Mouse (Mus musculus) kidney, adult 11 months (tissue): Measurements from ENCODE around the gene Ap4m1.
"Not testable (repeated sequence)": the region's sequence is repeated elsewhere in the genome, so short reads cannot be mapped to it uniquely, and the experiment has no call there.

ENCODE experiments used
- DNase-seq: peaks from one replicate; pipeline ENCODE4 v3.0.0; 2022

Gene Ap4m1

GRCm38 (mm10) chr5:138195463-138195862 is 23.7 kb downstream of the Ap4m1 start:
- no peak for DNase-seq

DNA sequence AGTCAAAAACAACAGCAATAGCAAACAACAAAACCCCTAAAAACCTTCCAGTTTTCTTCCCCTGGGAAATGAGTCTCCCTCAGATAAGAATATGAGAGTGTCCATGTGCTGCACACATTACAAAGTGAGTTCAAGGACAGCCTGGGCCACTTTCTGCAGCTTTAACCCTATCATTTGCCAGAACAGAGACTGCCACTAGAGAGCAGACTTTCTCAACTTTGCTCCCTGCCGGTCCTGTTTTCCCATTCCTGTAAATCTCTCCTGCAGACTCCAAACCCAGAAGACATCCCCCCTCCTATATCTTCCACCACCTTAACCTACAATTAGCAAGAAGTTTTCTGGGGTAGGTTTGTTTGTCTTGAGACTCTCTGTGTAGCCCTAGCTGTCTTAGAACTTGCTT is 27.8 kb downstream of the Ap4m1 start:
- DNase-seq: no peak

DNA sequence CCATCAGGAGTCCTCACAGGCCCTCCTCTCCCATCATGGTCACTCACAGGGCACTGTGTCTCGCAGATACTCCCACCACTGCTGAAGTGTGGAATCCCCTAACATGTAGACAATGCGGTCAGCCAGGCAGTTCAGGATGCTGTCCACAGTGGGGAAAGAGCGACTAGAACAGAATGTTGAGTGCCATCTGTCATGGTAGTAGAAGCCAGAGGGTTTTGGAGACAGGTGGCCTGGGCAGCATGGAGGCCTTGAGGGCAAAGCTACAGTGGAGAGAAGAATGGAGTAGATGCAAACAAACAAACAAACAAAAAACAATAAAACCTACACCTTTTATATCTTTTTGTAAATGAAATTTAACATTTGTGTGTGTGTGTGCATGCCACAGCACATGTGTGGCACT is 30.3 kb downstream of the Ap4m1 start:
- DNase-seq: no peak

DNA sequence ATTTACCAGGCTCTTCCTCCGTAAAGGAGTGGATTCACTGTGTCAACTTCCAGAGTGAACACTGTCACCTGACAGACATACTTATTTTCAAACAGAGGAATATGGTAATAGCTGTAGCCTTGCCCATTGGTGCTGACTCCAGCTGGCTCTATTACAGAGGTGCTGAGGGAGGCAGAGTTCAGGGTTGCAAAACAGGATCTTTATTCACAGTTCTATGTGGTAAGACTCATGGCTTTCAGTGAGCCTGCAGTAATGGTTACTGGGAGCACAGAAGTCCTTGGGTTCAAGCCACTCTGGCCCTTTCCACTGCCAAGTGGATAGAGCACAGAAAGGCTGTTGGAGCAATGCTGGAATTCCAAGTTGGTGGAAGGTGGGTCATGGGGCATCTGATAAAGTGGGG is 35.5 kb downstream of the Ap4m1 start:
- DNase-seq: no peak

DNA sequence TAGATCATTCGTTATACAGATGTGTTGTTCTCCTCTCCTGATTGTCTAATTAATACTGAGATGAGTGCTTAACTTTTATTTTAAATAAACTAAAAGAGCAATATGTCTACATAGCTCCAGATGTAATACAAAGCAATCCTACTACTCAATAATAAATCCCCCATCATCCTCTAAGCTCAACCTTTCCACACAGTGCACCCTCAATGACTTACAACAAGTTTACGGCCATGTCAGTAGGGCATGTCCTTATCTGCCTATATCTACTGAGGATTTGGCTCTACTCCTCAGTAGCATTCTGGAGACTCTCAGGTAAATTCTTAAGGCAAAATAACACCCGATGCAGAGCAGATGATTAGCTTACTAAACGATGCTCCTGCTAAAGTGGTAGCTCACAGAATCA is 36.1 kb downstream of the Ap4m1 start:
- DNase-seq: no peak

GRCm38 (mm10) chr5:138216632-138217031 is 44.8 kb downstream of the Ap4m1 start:
- not testable (repeated sequence) for DNase-seq

GRCm38 (mm10) chr5:138219864-138220263 is 48.1 kb downstream of the Ap4m1 start:
- DNase-seq: no peak

- peak; percentile 84 for DNase-seq
Measured at GRCm38 (mm10) chr5:138222111-138222510, 50.3 kb downstream of the Ap4m1 start.

- DNase-seq: no peak
Measured at GRCm38 (mm10) chr5:138223287-138223686, 51.5 kb downstream of the Ap4m1 start.

GRCm38 (mm10) chr5:138225700-138226099 is 53.9 kb downstream of the Ap4m1 start, which contains the start of gene Nxpe5:
Nxpe5 (plus strand) TSS chr5:138225898.
- no peak for DNase-seq

- DNase-seq: no peak
Measured at GRCm38 (mm10) chr5:138226491-138226890, 54.7 kb downstream of the Ap4m1 start.

- no peak for DNase-seq
Measured at GRCm38 (mm10) chr5:138227367-138227766, 55.6 kb downstream of the Ap4m1 start.

- no peak for DNase-seq
Measured at GRCm38 (mm10) chr5:138228026-138228425, 56.2 kb downstream of the Ap4m1 start.

- DNase-seq: no peak
Measured at GRCm38 (mm10) chr5:138229511-138229910, 57.7 kb downstream of the Ap4m1 start.
